Mouse (Mus musculus) CH12.LX (cell line): ENCODE results near the gene D1Pas1. TPM values are rescaled to one million over a fixed set of nuclear protein-coding genes. Genes with fewer than 3 reads are reported as not detected.
A peak's percentile ranks its signal among the peaks of the same experiment; 100 is the strongest.

Experiments
- DNase-seq: peaks from one replicate; pipeline ENCODE4 v3.0.0-alpha.2; 2013; ENCODE audit errors: extremely low read depth
- H3K27ac ChIP-seq: 2 replicates; pipeline ENCODE4 v1.5.1; 2012; ENCODE audit warnings: low read depth, mild to moderate bottlenecking, control low read depth, moderate library complexity; ENCODE audit not compliant: insufficient read depth
- H3K27me3 ChIP-seq: replicated peaks from 2 replicates; pipeline ENCODE3; 2012; ENCODE audit warnings: inconsistent platforms
- H3K36me3 ChIP-seq, 2 experiments: replicated peaks in 1 of 2; 2 replicates each; pipeline versions ENCODE3 to v1.6.1; 2012; ENCODE audit warnings: inconsistent platforms in 1 of 2, low read length in 1 of 2, mild to moderate bottlenecking in 1 of 2, mixed read lengths in 1 of 2, moderate library complexity in 1 of 2; ENCODE audit not compliant: control insufficient read depth in 1 of 2, insufficient read depth in 1 of 2
- H3K4me1 ChIP-seq, 2 experiments: 2 replicates each; pipeline ENCODE4 v1.6.1; 2012; ENCODE audit warnings: inconsistent platforms in 1 of 2, moderate library complexity in 1 of 2; ENCODE audit not compliant: insufficient read depth in 2 of 2, control insufficient read depth in 1 of 2
- H3K4me2 ChIP-seq: 2 replicates; pipeline ENCODE4 v1.6.1; 2012; ENCODE audit warnings: low read depth, mild to moderate bottlenecking, control low read depth; ENCODE audit not compliant: poor library complexity, insufficient read depth, severe bottlenecking
- H3K4me3 ChIP-seq, 3 experiments: fragments of 150-350 bp in 1 of 3; sonication (generic) in 1 of 3; replicated peaks in 1 of 3; 2 replicates each; pipeline versions ENCODE3 to v1.5.1; 2011 to 2012; ENCODE audit warnings: low read depth in 2 of 3, low read length in 2 of 3, mild to moderate bottlenecking in 2 of 3, moderate library complexity in 2 of 3, control low read depth in 1 of 3, improper control_type of control experiment in 1 of 3, inconsistent platforms in 1 of 3, mixed read lengths in 1 of 3; ENCODE audit not compliant: poor library complexity in 1 of 3
- H3K79me2 ChIP-seq: replicated peaks from 2 replicates; pipeline ENCODE4 v1.6.1; 2012; ENCODE audit warnings: mild to moderate bottlenecking, moderate library complexity; ENCODE audit not compliant: control insufficient read depth, poor library complexity, insufficient read depth, severe bottlenecking; ENCODE audit errors: extremely low read depth
- H3K9ac ChIP-seq: 2 replicates; pipeline ENCODE4 v1.6.1; 2012; ENCODE audit warnings: low read depth, mild to moderate bottlenecking, control low read depth, moderate library complexity; ENCODE audit not compliant: insufficient read depth
- H3K9me3 ChIP-seq: replicated peaks from 2 replicates; pipeline ENCODE3; 2012; ENCODE audit warnings: low read length, inconsistent platforms, mixed read lengths
- CHD1 ChIP-seq: IDR thresholded peaks from 2 replicates; pipeline ENCODE4 v1.6.1; 2012; ENCODE audit warnings: low read depth, low read length, improper control_type of control experiment, inconsistent platforms
- CTCF ChIP-seq, 2 experiments: IDR thresholded peaks in 1 of 2; conservative IDR thresholded peaks in 1 of 2; 2 replicates each; pipeline ENCODE4 v1.5.1; 2011 to 2012; ENCODE audit warnings: low read depth in 2 of 2, low read length in 2 of 2, improper control_type of control experiment in 1 of 2, inconsistent platforms in 1 of 2, mild to moderate bottlenecking in 1 of 2, moderate library complexity in 1 of 2
- E2F4 ChIP-seq: IDR thresholded peaks from 2 replicates; pipeline ENCODE4 v1.6.1; 2011; ENCODE audit warnings: low read depth, low read length, improper control_type of control experiment; ENCODE audit not compliant: insufficient replicate concordance
- ELF1 ChIP-seq: IDR thresholded peaks from 2 replicates; pipeline ENCODE4 v1.6.1; 2014; ENCODE audit warnings: low read depth, mild to moderate bottlenecking, inconsistent platforms, low read length, improper control_type of control experiment
- HCFC1 ChIP-seq: IDR thresholded peaks from 2 replicates; pipeline ENCODE4 v1.6.1; 2012; ENCODE audit warnings: low read depth, mild to moderate bottlenecking, inconsistent platforms, low read length, improper control_type of control experiment
- JUN ChIP-seq: IDR thresholded peaks from 2 replicates; pipeline ENCODE4 v1.6.1; 2011; ENCODE audit warnings: low read depth, mild to moderate bottlenecking, low read length, improper control_type of control experiment, moderate library complexity; ENCODE audit not compliant: insufficient read depth
- JUND ChIP-seq: conservative IDR thresholded peaks from 2 replicates; pipeline ENCODE4 v1.6.1; 2011; ENCODE audit warnings: low read depth, low read length, improper control_type of control experiment
- NRF1 ChIP-seq: IDR thresholded peaks from 2 replicates; pipeline ENCODE4 v1.6.1; 2014; ENCODE audit warnings: low read depth, mild to moderate bottlenecking, inconsistent platforms, low read length, improper control_type of control experiment, moderate library complexity
- PAX5 ChIP-seq: IDR thresholded peaks from 2 replicates; pipeline ENCODE4 v1.6.1; 2012; ENCODE audit warnings: low read length, inconsistent platforms, mixed read lengths
- POLR2A ChIP-seq: IDR thresholded peaks from 2 replicates; pipeline ENCODE4 v1.6.1; 2011; ENCODE audit warnings: low read depth, mild to moderate bottlenecking, improper control_type of control experiment, low read length
- SMC3 ChIP-seq: IDR thresholded peaks from 2 replicates; pipeline ENCODE4 v1.6.1; 2011; ENCODE audit warnings: low read depth, low read length, improper control_type of control experiment
- UBTF ChIP-seq: IDR thresholded peaks from 2 replicates; pipeline ENCODE4 v1.6.1; 2012; ENCODE audit warnings: low read depth, mild to moderate bottlenecking, inconsistent platforms, low read length, improper control_type of control experiment, moderate library complexity
- USF1 ChIP-seq: IDR thresholded peaks from 2 replicates; pipeline ENCODE4 v1.6.1; 2014; ENCODE audit warnings: low read depth, mild to moderate bottlenecking, inconsistent platforms, low read length, improper control_type of control experiment
- USF2 ChIP-seq: conservative IDR thresholded peaks from 2 replicates; pipeline ENCODE4 v1.6.1; 2011; ENCODE audit warnings: low read depth, low read length, improper control_type of control experiment
- ZC3H11A ChIP-seq: IDR thresholded peaks from 2 replicates; pipeline ENCODE4 v1.6.1; 2012; ENCODE audit warnings: low read depth, mild to moderate bottlenecking, inconsistent platforms, low read length, improper control_type of control experiment
- ZKSCAN1 ChIP-seq: IDR thresholded peaks from 2 replicates; pipeline ENCODE4 v1.6.1; 2012; ENCODE audit warnings: low read depth, inconsistent platforms, low read length, improper control_type of control experiment, borderline replicate concordance
- ZNF384 ChIP-seq: IDR thresholded peaks from 2 replicates; pipeline ENCODE4 v1.6.1; 2012; ENCODE audit warnings: low read depth, low read length, improper control_type of control experiment, inconsistent platforms
- dilution Hi-C: fragments of 300-500 bp; cut with MboI; formaldehyde crosslinking; loops from 2 replicates; pipeline ENCODE4 v1.14.3; 2020; ENCODE audit warnings: low sequenced_read_pairs; ENCODE audit not compliant: extremely low pct_unique_long_range_greater_than_20kb, extremely low pct_ligation_motif_present
- in situ Hi-C: fragments of 300-500 bp; cut with MboI; formaldehyde crosslinking; loops from 3 replicates; pipeline ENCODE4 v1.14.3; 2019; ENCODE audit warnings: low sequenced_read_pairs, low pct_ligation_motif_present, low pct_unique_long_range_greater_than_20kb, mixed read lengths
- polyA plus RNA-seq: library from polyadenylated mRNA; unstranded; fragments of >175 nt; gene quantifications from 2 replicates; pipeline ENCODE4 v1.2.1, GENCODE M21; 2012; ENCODE audit warnings: low read depth; ENCODE audit not compliant: insufficient read length
- total RNA-seq, 2 experiments: library from RNA; depleted of rRNA; stranded (reverse); fragments of 300-350 nt in 1 of 2; fragments of >200 nt in 1 of 2; gene quantifications; 2 replicates each; pipeline ENCODE4 v1.2.3; 2012 to 2014

The D1Pas1 gene
- total and polyA plus RNA-seq, 3 experiments, result not detected

DNA sequence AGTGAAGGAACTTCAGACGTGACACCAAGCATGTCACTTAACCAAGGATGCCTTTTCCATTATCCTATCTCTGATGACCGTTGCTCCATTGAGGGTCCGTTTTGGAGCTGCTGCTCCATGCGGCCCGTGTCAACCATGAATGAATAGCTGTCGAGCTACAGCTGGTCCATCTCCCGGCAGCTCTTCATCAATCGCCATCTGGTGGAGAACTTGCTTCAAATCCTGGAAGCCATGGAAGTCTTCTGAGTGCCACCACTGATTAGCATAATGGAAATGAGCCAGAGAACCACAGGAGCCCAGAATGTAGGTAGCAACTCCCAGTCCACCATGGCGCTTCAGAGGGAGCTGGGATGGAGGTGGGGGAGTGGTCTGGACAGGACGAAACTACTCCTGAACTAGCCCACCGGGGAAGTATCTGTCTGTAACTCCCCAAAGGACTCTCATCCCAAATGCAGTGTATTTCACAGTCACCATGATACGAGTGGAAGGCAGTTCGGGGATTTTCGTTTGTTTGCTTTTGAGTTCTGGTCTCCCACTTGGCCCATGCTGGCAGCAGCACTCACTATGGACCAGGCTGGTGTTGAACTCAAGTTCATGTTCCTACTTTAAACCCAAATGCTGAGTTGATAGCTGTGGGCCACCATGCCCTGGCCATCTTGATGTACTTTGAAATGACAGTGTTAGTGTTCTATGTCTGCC lies 39.2 kb downstream of the D1Pas1 start:
- no peaks in the 10 kb centered on the region for H3K36me3 ChIP-seq
- dilution Hi-C loops, result no loop called here
- in situ Hi-C loops, result no loop called here
- no peak for DNase-seq
- no peak overlapping the region for H3K27ac ChIP-seq
- peaks cover 6 to 43% of the 10 kb centered on the region in 2 experiments for H3K4me1 ChIP-seq
- H3K79me2 ChIP-seq, result no peaks in the 10 kb centered on the region
- no peak overlapping the region for H3K9ac ChIP-seq
- TF ChIP-seq CTCF (conservative IDR thresholded peaks at IDR 0.05 in 1 of 2, IDR thresholded peaks at IDR 0.05 in 1 of 2; ENCODE audit: low read depth in 2 of 2, low read length in 2 of 2) (0 out of 4 replicates have a peak, but pooled peaks of 1 of the 2 experiments have one; percentile 5), SMC3 (no peak)
- no peak overlapping the region for H3K4me2 ChIP-seq
- peaks cover 8% of the 10 kb centered on the region for H3K9me3 ChIP-seq
- no peaks in the 10 kb centered on the region for H3K27me3 ChIP-seq
- no peak overlapping the region for H3K4me3 ChIP-seq

DNA sequence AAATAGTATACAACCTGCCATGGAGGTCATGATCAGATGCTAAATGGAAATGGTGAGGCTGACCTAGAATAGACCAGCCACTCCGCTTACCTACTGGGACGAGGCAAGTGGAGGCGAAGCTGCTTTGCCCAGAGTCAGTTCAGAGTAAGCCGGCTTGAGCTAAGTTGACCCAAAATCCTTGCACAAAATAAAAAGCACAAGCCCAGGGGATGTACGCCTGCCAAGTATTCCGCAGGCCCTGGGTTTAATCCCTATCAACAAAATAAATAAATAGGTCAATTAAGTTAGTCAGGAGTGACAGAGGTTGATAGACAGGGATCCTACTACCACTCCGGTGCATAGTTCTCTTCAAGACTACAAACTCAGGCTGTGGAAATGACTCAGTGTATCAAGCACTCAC lies 41.0 kb downstream of the D1Pas1 start:
- Histone ChIP-seq H3K9ac (no peak overlapping the region), H3K4me2 (no peak overlapping the region), H3K27ac (no peak overlapping the region), H3K9me3 (no peaks in the 10 kb centered on the region), H3K4me3 (no peak overlapping the region), H3K36me3 (no peaks in the 10 kb centered on the region), H3K27me3 (no peaks in the 10 kb centered on the region), H3K79me2 (no peaks in the 10 kb centered on the region), H3K4me1 (peaks cover 5 to 52% of the 10 kb centered on the region in 2 experiments)
- TF ChIP-seq POLR2A (no peak), JUND (no peak), E2F4 (no peak), JUN (no peak), USF1 (no peak), CHD1 (no peak), ZC3H11A (no peak), USF2 (no peak), ELF1 (no peak)
- DNase-seq, result no peak
- in situ Hi-C loops, result no loop called here
- dilution Hi-C loops, result no loop called here

DNA sequence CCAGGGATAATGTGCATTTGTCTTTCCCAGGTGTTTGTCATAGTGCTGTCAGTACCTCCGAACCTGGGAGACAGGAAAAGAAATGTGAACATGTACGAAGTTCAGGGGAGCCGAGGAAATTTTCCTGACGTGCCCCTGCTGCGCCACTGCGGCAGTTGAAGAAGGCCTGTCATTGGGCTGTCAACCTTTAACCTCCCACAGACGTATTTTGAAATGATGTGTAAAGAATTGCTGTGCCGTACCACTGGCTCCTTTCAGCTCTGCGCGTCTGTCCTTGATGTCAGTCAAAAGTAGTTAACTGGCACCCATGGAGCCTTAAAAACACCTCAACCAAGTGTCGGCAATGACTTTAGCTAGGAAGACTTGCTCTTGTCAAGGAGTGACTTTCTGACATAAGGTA lies 42.9 kb downstream of the D1Pas1 start:
- in situ Hi-C loops, result no loop called here
- H3K4me2 ChIP-seq, result no peak overlapping the region
- H3K9ac ChIP-seq, result no peak overlapping the region

More for the DNA sequence above, 42.9 kb downstream of the D1Pas1 start:
- DNase-seq, result no peak
- Histone ChIP-seq H3K79me2 (no peaks in the 10 kb centered on the region), H3K9me3 (no peaks in the 10 kb centered on the region), H3K27ac (no peak overlapping the region), H3K27me3 (no peaks in the 10 kb centered on the region), H3K4me1 (peaks cover 3 to 37% of the 10 kb centered on the region in 2 experiments; a peak in 3 of 4 replicates), H3K4me3 (no peak overlapping the region), H3K36me3 (no peaks in the 10 kb centered on the region)
- dilution Hi-C loops, result no loop called here
- TF ChIP-seq ZKSCAN1, result no peak
- TF ChIP-seq POLR2A, result no peak
- TF ChIP-seq PAX5, result no peak
- TF ChIP-seq ZC3H11A, result no peak
- TF ChIP-seq E2F4, result no peak
- TF ChIP-seq NRF1, result no peak
- TF ChIP-seq HCFC1, result no peak
- no peak for TF ChIP-seq ZNF384
- TF ChIP-seq USF1, result no peak
- no peak for TF ChIP-seq UBTF
- TF ChIP-seq SMC3, result no peak
